Mouse (Mus musculus): ENCODE data around the gene Mical2. TPM values are rescaled to one million over a fixed set of nuclear protein-coding genes. Genes with fewer than 3 reads are reported as not detected.

Gene Mical2
- polyA plus RNA-seq, 1 experiment from 2014 or later: 12.5 TPM

GRCm38 (mm10) chr7:112234410-112234809 lies 8.8 kb downstream of the Mical2 start:
- Histone ChIP-seq H3K27me3 (replicated peaks) (no peaks in the 10 kb centered on the region), H3K4me1 (no peaks in the 10 kb centered on the region), H3K36me3 (no peaks in the 10 kb centered on the region), H3K4me3 (replicated peaks) (no peak overlapping the region), H3K27ac (no peak overlapping the region), H3K9me3 (no peaks in the 10 kb centered on the region), H3K4me2 (no peak overlapping the region), H3K9ac (no peak overlapping the region)
- WGBS: 89% methylated on average over 4 of the region's 4 CpGs
- ATAC-seq (ENCODE audit: insufficient read depth, low FRiP score, low read depth): no peak

GRCm38 (mm10) chr7:112235493-112235892 lies 9.8 kb downstream of the Mical2 start:
- H3K4me1 ChIP-seq: no peaks in the 10 kb centered on the region
- no peak for ATAC-seq (ENCODE audit: insufficient read depth, low FRiP score, low read depth)
- H3K9me3 ChIP-seq: no peaks in the 10 kb centered on the region
- no peaks in the 10 kb centered on the region for H3K36me3 ChIP-seq
- H3K4me2 ChIP-seq: no peak overlapping the region
- WGBS: 81% methylated on average over 4 of the region's 4 CpGs
- no peaks in the 10 kb centered on the region for H3K27me3 ChIP-seq (replicated peaks)
- no peak overlapping the region for H3K4me3 ChIP-seq (replicated peaks)
- no peak overlapping the region for H3K9ac ChIP-seq
- H3K27ac ChIP-seq: no peak overlapping the region

- ATAC-seq (ENCODE audit: insufficient read depth, low FRiP score, low read depth): no peak
- Histone ChIP-seq H3K27me3 (replicated peaks) (no peaks in the 10 kb centered on the region), H3K9ac (no peak overlapping the region), H3K4me2 (no peak overlapping the region), H3K4me3 (replicated peaks) (no peak overlapping the region), H3K9me3 (no peaks in the 10 kb centered on the region), H3K27ac (no peak overlapping the region), H3K4me1 (no peaks in the 10 kb centered on the region), H3K36me3 (no peaks in the 10 kb centered on the region)
- WGBS: 91% methylated on average over 7 of the region's 7 CpGs
Observed at GRCm38 (mm10) chr7:112237211-112237610, 11.6 kb downstream of the Mical2 start.

- Histone ChIP-seq H3K9me3 (no peaks in the 10 kb centered on the region), H3K36me3 (no peaks in the 10 kb centered on the region), H3K27ac (no peak overlapping the region), H3K4me1 (no peaks in the 10 kb centered on the region), H3K27me3 (replicated peaks) (no peaks in the 10 kb centered on the region), H3K9ac (no peak overlapping the region), H3K4me3 (replicated peaks) (no peak overlapping the region), H3K4me2 (no peak overlapping the region)
- WGBS: 39% methylated on average over 3 of the region's 3 CpGs
- ATAC-seq (ENCODE audit: insufficient read depth, low FRiP score, low read depth): no peak
Observed at GRCm38 (mm10) chr7:112237868-112238267, 12.2 kb downstream of the Mical2 start.

- Histone ChIP-seq H3K9me3 (no peaks in the 10 kb centered on the region), H3K36me3 (no peaks in the 10 kb centered on the region), H3K4me3 (replicated peaks) (no peak overlapping the region), H3K9ac (no peak overlapping the region), H3K27me3 (replicated peaks) (no peaks in the 10 kb centered on the region), H3K4me1 (no peaks in the 10 kb centered on the region), H3K4me2 (no peak overlapping the region), H3K27ac (peak overlapping the region; percentile 33; the same call in 1 of the 2 replicates)
- WGBS: 55% methylated on average over 10 of the region's 10 CpGs
- no peak for ATAC-seq (ENCODE audit: insufficient read depth, low FRiP score, low read depth)
Observed at GRCm38 (mm10) chr7:112238768-112239728, 13.4 kb downstream of the Mical2 start.

GRCm38 (mm10) chr7:112240748-112241147 lies 15.1 kb downstream of the Mical2 start:
- H3K4me3 ChIP-seq (replicated peaks): no peak overlapping the region
- H3K4me2 ChIP-seq: no peak overlapping the region
- H3K9me3 ChIP-seq: no peaks in the 10 kb centered on the region
- no peaks in the 10 kb centered on the region for H3K27me3 ChIP-seq (replicated peaks)
- H3K36me3 ChIP-seq: no peaks in the 10 kb centered on the region
- H3K27ac ChIP-seq: no peak overlapping the region
- H3K4me1 ChIP-seq: 0 out of 2 replicates have a peak, but pooled peaks cover 4% of the 10 kb centered on the region
- 68% methylated on average over 2 of the region's 2 CpGs for WGBS
- no peak for ATAC-seq (ENCODE audit: insufficient read depth, low FRiP score, low read depth)
- no peak overlapping the region for H3K9ac ChIP-seq

- WGBS: 66% methylated on average over 8 of the region's 8 CpGs
- no peak for ATAC-seq (ENCODE audit: insufficient read depth, low FRiP score, low read depth)
- no peak overlapping the region for H3K4me2 ChIP-seq
- no peaks in the 10 kb centered on the region for H3K36me3 ChIP-seq
- H3K27ac ChIP-seq: no peak overlapping the region
- no peaks in the 10 kb centered on the region for H3K27me3 ChIP-seq (replicated peaks)
- H3K9me3 ChIP-seq: no peaks in the 10 kb centered on the region
- H3K4me1 ChIP-seq: 0 out of 2 replicates have a peak, but pooled peaks cover 10% of the 10 kb centered on the region
- H3K9ac ChIP-seq: no peak overlapping the region
- H3K4me3 ChIP-seq (replicated peaks): no peak overlapping the region
Observed at GRCm38 (mm10) chr7:112241211-112241944, 15.7 kb downstream of the Mical2 start.

GRCm38 (mm10) chr7:112241945-112242329 lies 16.3 kb downstream of the Mical2 start:
- no peak overlapping the region for H3K4me2 ChIP-seq
- WGBS: 92% methylated on average over 3 of the region's 3 CpGs
- no peak overlapping the region for H3K27ac ChIP-seq
- H3K9ac ChIP-seq: no peak overlapping the region
- H3K9me3 ChIP-seq: no peaks in the 10 kb centered on the region
- no peaks in the 10 kb centered on the region for H3K27me3 ChIP-seq (replicated peaks)
- ATAC-seq (ENCODE audit: insufficient read depth, low FRiP score, low read depth): no peak
- H3K4me3 ChIP-seq (replicated peaks): no peak overlapping the region
- no peaks in the 10 kb centered on the region for H3K36me3 ChIP-seq
- H3K4me1 ChIP-seq: 0 out of 2 replicates have a peak, but pooled peaks cover 11% of the 10 kb centered on the region

GRCm38 (mm10) chr7:112242587-112242986 lies 16.9 kb downstream of the Mical2 start:
- no peak overlapping the region for H3K9ac ChIP-seq
- H3K4me3 ChIP-seq (replicated peaks): no peak overlapping the region
- no peak overlapping the region for H3K27ac ChIP-seq
- 0 out of 2 replicates have a peak, but pooled peaks cover 11% of the 10 kb centered on the region for H3K4me1 ChIP-seq
- no peaks in the 10 kb centered on the region for H3K27me3 ChIP-seq (replicated peaks)
- H3K9me3 ChIP-seq: no peaks in the 10 kb centered on the region
- H3K36me3 ChIP-seq: no peaks in the 10 kb centered on the region
- H3K4me2 ChIP-seq: no peak overlapping the region
- no peak for ATAC-seq (ENCODE audit: insufficient read depth, low FRiP score, low read depth)
- WGBS: 82% methylated on average over 6 of the region's 6 CpGs

- Histone ChIP-seq H3K27ac (no peak overlapping the region), H3K4me3 (replicated peaks) (no peak overlapping the region), H3K4me2 (no peak overlapping the region), H3K27me3 (replicated peaks) (no peaks in the 10 kb centered on the region), H3K9ac (no peak overlapping the region), H3K4me1 (0 out of 2 replicates have a peak, but pooled peaks cover 11% of the 10 kb centered on the region), H3K9me3 (no peaks in the 10 kb centered on the region), H3K36me3 (no peaks in the 10 kb centered on the region)
- WGBS: 62% methylated on average over 2 of the region's 2 CpGs
- ATAC-seq (ENCODE audit: insufficient read depth, low FRiP score, low read depth): no peak
Observed at GRCm38 (mm10) chr7:112244071-112244470, 18.4 kb downstream of the Mical2 start.

GRCm38 (mm10) chr7:112244683-112245082 lies 19.0 kb downstream of the Mical2 start:
- H3K4me3 ChIP-seq (replicated peaks): no peak overlapping the region
- H3K27ac ChIP-seq: no peak overlapping the region
- ATAC-seq (ENCODE audit: insufficient read depth, low FRiP score, low read depth): no peak
- H3K36me3 ChIP-seq: no peaks in the 10 kb centered on the region
- H3K4me2 ChIP-seq: no peak overlapping the region
- no peaks in the 10 kb centered on the region for H3K27me3 ChIP-seq (replicated peaks)
- H3K4me1 ChIP-seq: 0 out of 2 replicates have a peak, but pooled peaks cover 11% of the 10 kb centered on the region
- H3K9me3 ChIP-seq: no peaks in the 10 kb centered on the region
- WGBS: 30% methylated on average over 6 of the region's 6 CpGs
- no peak overlapping the region for H3K9ac ChIP-seq
